Comparison of ENCODE assay signal across 10 mouse cellular contexts in genomic region chr6:125492664-125493063, GRCm38 (mm10). TPM values are rescaled to one million over a fixed set of nuclear protein-coding genes. Genes with fewer than 3 reads are reported as not detected.
A peak's percentile ranks its signal among the peaks of the same experiment; 100 is the strongest.
DNase-seq lines count a peak whose midpoint lies in the region; ATAC-seq lines count a peak whose summit lies in the region.
"Had no signal": no experiment of that assay in that cellular context is flagged by ENCODE, and none has a peak within 500 bp of the region (broad histone marks: within the 10 kb centered on the region; RNA-seq: fewer than 3 reads in every experiment).

No protein-coding gene starts in this region.

- intact Hi-C loops in heart, postnatal 14 days (cut with DNase I), result no loop called here

- no peak for DNase-seq in heart, postnatal 14 days
- no peak for DNase-seq in midbrain, embryonic 10.5 days (ENCODE audit: low spot score)
- DNase-seq in gastrocnemius, postnatal 4 days (ENCODE audit: low spot score in 2 of 2), result no peak
- DNase-seq in adrenal gland, postnatal 4 days (ENCODE audit: low spot score in 2 of 2), result no peak
- DNase-seq: layer of hippocampus, adult 9-11 months had no signal

- ATAC-seq in heart, embryonic 11.5 days (replicated peaks; ENCODE audit: insufficient number of reproducible peaks, low FRiP score, low TSS enrichment), result no peak
- no peak for ATAC-seq in midbrain, embryonic 15.5 days (replicated peaks)
- ATAC-seq in intestine, embryonic 16.5 days, result no peak
- no peak for ATAC-seq in stomach, embryonic 15.5 days (ENCODE audit: insufficient read depth, low FRiP score, low read depth)
- ATAC-seq: CD4-positive, CD25-positive, alpha-beta regulatory T cell, adult 4 months had no signal

- no peaks in the 10 kb centered on the region for H3K9me3 ChIP-seq in heart, embryonic 11.5 days (replicated peaks; ENCODE audit: control insufficient read depth, low read length)
- H3K9me3 ChIP-seq in midbrain, embryonic 15.5 days, result no peaks in the 10 kb centered on the region
- no peaks in the 10 kb centered on the region for H3K9me3 ChIP-seq in midbrain, embryonic 10.5 days (replicated peaks)
- H3K9me3 ChIP-seq in intestine, embryonic 16.5 days (ENCODE audit: control insufficient read depth, low read length), result no peaks in the 10 kb centered on the region
- H3K9me3 ChIP-seq in stomach, embryonic 15.5 days, result no peaks in the 10 kb centered on the region

- no peaks in the 10 kb centered on the region for H3K36me3 ChIP-seq in heart, embryonic 11.5 days (ENCODE audit: control insufficient read depth, insufficient read depth, low read length)
- no peaks in the 10 kb centered on the region for H3K36me3 ChIP-seq in midbrain, embryonic 15.5 days (replicated peaks)
- no peaks in the 10 kb centered on the region for H3K36me3 ChIP-seq in midbrain, embryonic 10.5 days
- no peaks in the 10 kb centered on the region for H3K36me3 ChIP-seq in intestine, embryonic 16.5 days (ENCODE audit: control insufficient read depth, insufficient read depth, low read length)
- H3K36me3 ChIP-seq in stomach, embryonic 15.5 days, result no peaks in the 10 kb centered on the region

- H3K4me2 ChIP-seq in heart, embryonic 11.5 days, result peak overlapping the region; percentile 87
- peak overlapping the region; percentile 95; the same call in 1 of the 2 replicates for H3K4me2 ChIP-seq in midbrain, embryonic 15.5 days
- peak overlapping the region; percentile 93 for H3K4me2 ChIP-seq in intestine, embryonic 16.5 days (ENCODE audit: low read depth, low read length)
- H3K4me2 ChIP-seq in stomach, embryonic 15.5 days, result peak overlapping the region; percentile 83

- no peak overlapping the region for H3K27ac ChIP-seq in heart, embryonic 11.5 days (ENCODE audit: low read depth, low read length)
- H3K27ac ChIP-seq in midbrain, embryonic 15.5 days, result no peak overlapping the region
- H3K27ac ChIP-seq in midbrain, embryonic 10.5 days (replicated peaks), result no peak overlapping the region
- H3K27ac ChIP-seq in intestine, embryonic 16.5 days (ENCODE audit: low read length), result peak overlapping the region; percentile 42; the same call in 1 of the 2 replicates
- H3K27ac ChIP-seq in stomach, embryonic 15.5 days, result no peak overlapping the region

- peaks cover 24% of the 10 kb centered on the region for H3K27me3 ChIP-seq in heart, embryonic 11.5 days (ENCODE audit: control insufficient read depth, insufficient read depth, low read length)
- H3K27me3 ChIP-seq in midbrain, embryonic 15.5 days (replicated peaks), result peaks cover 14% of the 10 kb centered on the region
- H3K27me3 ChIP-seq in midbrain, embryonic 10.5 days (ENCODE audit: low read depth, poor library complexity, severe bottlenecking), result peaks cover 53% of the 10 kb centered on the region
- no peaks in the 10 kb centered on the region for H3K27me3 ChIP-seq in intestine, embryonic 16.5 days (replicated peaks; ENCODE audit: control insufficient read depth, insufficient read depth, low read length)
- H3K27me3 ChIP-seq in stomach, embryonic 15.5 days (replicated peaks), result no peaks in the 10 kb centered on the region

- peak overlapping the region; percentile 5 for H3K4me3 ChIP-seq in heart, embryonic 11.5 days (ENCODE audit: low read depth, low read length)
- no peak overlapping the region for H3K4me3 ChIP-seq in midbrain, embryonic 15.5 days
- H3K4me3 ChIP-seq in midbrain, embryonic 10.5 days, result no peak overlapping the region
- peak overlapping the region; percentile 75 for H3K4me3 ChIP-seq in intestine, embryonic 16.5 days (ENCODE audit: low read length)
- peak overlapping the region; percentile 72 for H3K4me3 ChIP-seq in stomach, embryonic 15.5 days (replicated peaks)

- H3K9ac ChIP-seq in heart, embryonic 11.5 days (ENCODE audit: low read depth, low read length), result no peak overlapping the region
- no peak overlapping the region for H3K9ac ChIP-seq in midbrain, embryonic 15.5 days
- H3K9ac ChIP-seq in intestine, embryonic 16.5 days (ENCODE audit: low read depth, low read length), result no peak overlapping the region
- H3K9ac ChIP-seq in stomach, embryonic 15.5 days, result no peak overlapping the region

- WGBS in heart, embryonic 11.5 days (ENCODE audit: insufficient replicate concordance), result 69% methylated on average over 6 of the region's 6 CpGs
- WGBS in midbrain, embryonic 15.5 days, result 85% methylated on average over 6 of the region's 6 CpGs
- WGBS in midbrain, embryonic 10.5 days, result 84% methylated on average over 6 of the region's 6 CpGs
- 64% methylated on average over 6 of the region's 6 CpGs for WGBS in intestine, embryonic 16.5 days
- WGBS in stomach, embryonic 15.5 days, result 58% methylated on average over 6 of the region's 6 CpGs

- H3K4me1 ChIP-seq in heart, embryonic 11.5 days (ENCODE audit: control insufficient read depth, insufficient read depth, low read length), result peaks cover 24% of the 10 kb centered on the region
- H3K4me1 ChIP-seq in midbrain, embryonic 15.5 days, result peaks cover 15% of the 10 kb centered on the region
- peaks cover 22% of the 10 kb centered on the region for H3K4me1 ChIP-seq in midbrain, embryonic 10.5 days
- peaks cover 16% of the 10 kb centered on the region; the same call in 1 of the 2 replicates for H3K4me1 ChIP-seq in intestine, embryonic 16.5 days (ENCODE audit: control insufficient read depth, insufficient read depth, low read length)
- H3K4me1 ChIP-seq in stomach, embryonic 15.5 days, result peaks cover 16% of the 10 kb centered on the region; the same call in 1 of the 2 replicates

RNA-seq across cellular contexts. Expression of gene Cd9, which starts 1.9 kb away (rescaled TPM):
- 70.9 and 80.8 TPM in 2 replicates for polyA plus RNA-seq in heart, embryonic 11.5 days (2014; fragmentation: Nextera tagmentation; extraction: Ambion mirVana)
- 10 to 100 TPM; 63.4 to 69.8 TPM for total RNA-seq in heart, postnatal 14 days (2021)
- 58.9 and 66.9 TPM in 2 replicates for polyA plus RNA-seq in midbrain, embryonic 15.5 days (2015; fragmentation: Nextera tagmentation; extraction: Ambion mirVana)
- 32.9 and 36.3 TPM in 2 replicates for polyA plus RNA-seq in midbrain, embryonic 10.5 days (2016; fragmentation: Nextera tagmentation; extraction: Ambion mirVana)
- 146 and 167 TPM in 2 replicates for polyA plus RNA-seq in intestine, embryonic 16.5 days (2015; fragmentation: Nextera tagmentation; extraction: Ambion mirVana)
- polyA plus RNA-seq in stomach, embryonic 15.5 days (2015; fragmentation: Nextera tagmentation; extraction: Ambion mirVana), result 285 and 317 TPM in 2 replicates
- total RNA-seq in gastrocnemius, postnatal 4 days (2021), result 100 to 1,000 TPM in 1 of 2 experiments, 10 to 100 TPM in 1; 99.0 to 103 TPM
- 100 to 1,000 TPM; 141 to 154 TPM for total RNA-seq in adrenal gland, postnatal 4 days (2021)

RNA-seq across cellular contexts. Expression of gene Vwf, which starts 53.9 kb away (rescaled TPM):
- polyA plus RNA-seq in heart, embryonic 11.5 days (2014; fragmentation: Nextera tagmentation; extraction: Ambion mirVana), result 31.2 and 32.2 TPM in 2 replicates
- 100 to 1,000 TPM in 1 of 2 experiments, 10 to 100 TPM in 1; 88.1 to 110 TPM for total RNA-seq in heart, postnatal 14 days (2021)
- polyA plus RNA-seq in midbrain, embryonic 15.5 days (2015; fragmentation: Nextera tagmentation; extraction: Ambion mirVana), result 10.8 and 11.3 TPM in 2 replicates
- polyA plus RNA-seq in midbrain, embryonic 10.5 days (2016; fragmentation: Nextera tagmentation; extraction: Ambion mirVana), result 5.8 and 10.1 TPM in 2 replicates
- polyA plus RNA-seq in intestine, embryonic 16.5 days (2015; fragmentation: Nextera tagmentation; extraction: Ambion mirVana), result 7.0 and 8.6 TPM in 2 replicates
- 5.7 and 6.6 TPM in 2 replicates for polyA plus RNA-seq in stomach, embryonic 15.5 days (2015; fragmentation: Nextera tagmentation; extraction: Ambion mirVana)
- 10 to 100 TPM; 26.3 to 26.7 TPM for total RNA-seq in gastrocnemius, postnatal 4 days (2021)
- 10 to 100 TPM; 19.8 to 20.4 TPM for total RNA-seq in adrenal gland, postnatal 4 days (2021)
- polyA plus RNA-seq: CD4-positive, CD25-positive, alpha-beta regulatory T cell, adult 4 months had no signal

Comparison
In these comparisons a context has a peak if more than half of its experiments do, and no peak if none do; other contexts are left out.
1. H3K4me3 ChIP-seq: peak in heart, embryonic 11.5 days (single experiment), intestine, embryonic 16.5 days (single experiment) and stomach, embryonic 15.5 days (single experiment); none in midbrain, embryonic 15.5 days (single experiment) and midbrain, embryonic 10.5 days (single experiment).
2. Peak in every context shown above with its lines, with median percentiles within 50 percentile points of each other: H3K4me2 ChIP-seq.